Mouse (Mus musculus) erythroblast, embryonic 14.5 days (primary cell): ENCODE measurements around the gene Gorab. TPM values are rescaled to one million over a fixed set of nuclear protein-coding genes. Genes with fewer than 3 reads are reported as not detected.

Experiments
- H3K27me3 ChIP-seq: 2 replicates; pipeline ENCODE4 v1.6.1; 2012; ENCODE audit warnings: inconsistent platforms; ENCODE audit not compliant: control insufficient read depth
- H3K36me3 ChIP-seq: 2 replicates; pipeline ENCODE4 v1.6.1; 2012; ENCODE audit warnings: mild to moderate bottlenecking, inconsistent platforms; ENCODE audit not compliant: control insufficient read depth
- H3K4me1 ChIP-seq: 2 replicates; pipeline ENCODE4 v1.6.1; 2012; ENCODE audit warnings: inconsistent platforms; ENCODE audit not compliant: control insufficient read depth
- H3K4me3 ChIP-seq: replicated peaks from 2 replicates; pipeline ENCODE3; 2012; ENCODE audit warnings: moderate library complexity, mild to moderate bottlenecking, inconsistent platforms
- H3K9me3 ChIP-seq: 2 replicates; pipeline ENCODE4 v1.6.1; 2012; ENCODE audit warnings: low read length, inconsistent platforms, mixed read lengths; ENCODE audit not compliant: control insufficient read depth
- GATA1 ChIP-seq: IDR thresholded peaks from 2 replicates; pipeline ENCODE4 v1.6.1; 2012; ENCODE audit warnings: low read length, inconsistent platforms, mixed read lengths
- TAL1 ChIP-seq: IDR thresholded peaks from 3 replicates; pipeline ENCODE4 v1.6.1; 2012; ENCODE audit warnings: low read length, inconsistent platforms, mixed read lengths
- polyA plus RNA-seq: library from polyadenylated mRNA; stranded (reverse); fragments of >175 nt; gene quantifications from 2 replicates; pipeline ENCODE4 v1.2.3, GENCODE M21; 2012

The Gorab gene
- 0.03 TPM in 2 replicates for polyA plus RNA-seq

DNA sequence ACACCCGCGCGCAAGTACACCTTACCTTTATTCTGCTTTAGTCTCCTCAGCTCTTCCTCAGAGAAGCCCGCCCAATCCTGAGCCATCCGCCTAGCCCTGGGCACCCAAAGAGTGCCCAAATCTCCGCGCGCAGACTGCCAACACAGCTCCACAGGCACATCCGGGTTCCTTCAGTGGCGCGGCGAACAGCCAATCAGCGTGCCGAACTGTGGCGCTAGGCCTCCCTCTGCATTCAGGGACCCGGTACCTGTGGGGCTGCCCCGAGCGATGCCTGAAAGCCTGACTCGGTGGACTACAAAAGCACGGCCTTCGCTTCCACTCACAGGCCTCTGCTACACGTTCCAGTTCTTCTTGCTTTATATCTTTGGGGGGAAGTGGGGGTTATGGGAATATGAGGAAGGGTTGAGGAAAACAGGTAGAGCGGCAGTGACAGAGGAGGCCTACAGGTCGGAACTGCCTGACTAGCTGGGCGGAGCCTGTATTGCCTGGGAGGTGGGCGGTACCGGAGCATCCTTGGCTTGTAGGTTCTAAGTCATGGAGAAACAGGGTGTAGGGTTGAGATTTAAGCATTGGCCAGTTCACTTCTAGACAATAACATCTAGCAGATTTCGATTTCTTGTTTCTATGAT, at the start of gene Gorab:
Gene Gorab (minus strand): TSS at position 172 of the 629 bp plus-strand sequence.
- Histone ChIP-seq H3K9me3 (no peaks in the 10 kb centered on the region), H3K4me1 (peaks cover 19% of the 10 kb centered on the region), H3K36me3 (no peaks in the 10 kb centered on the region), H3K4me3 (peak within 1 kb of the TSS; percentile 75), H3K27me3 (no peaks in the 10 kb centered on the region)
- TF ChIP-seq TAL1 = no peak
- TF ChIP-seq GATA1 = no peak

- Histone ChIP-seq H3K36me3 (no peaks in the 10 kb centered on the region), H3K4me3 (no peak overlapping the region), H3K4me1 (no peaks in the 10 kb centered on the region), H3K9me3 (no peaks in the 10 kb centered on the region), H3K27me3 (no peaks in the 10 kb centered on the region)
- no peak for TF ChIP-seq TAL1
Measured at GRCm38 (mm10) chr1:163443832-163444231, 40.4 kb upstream of the Gorab start.

DNA sequence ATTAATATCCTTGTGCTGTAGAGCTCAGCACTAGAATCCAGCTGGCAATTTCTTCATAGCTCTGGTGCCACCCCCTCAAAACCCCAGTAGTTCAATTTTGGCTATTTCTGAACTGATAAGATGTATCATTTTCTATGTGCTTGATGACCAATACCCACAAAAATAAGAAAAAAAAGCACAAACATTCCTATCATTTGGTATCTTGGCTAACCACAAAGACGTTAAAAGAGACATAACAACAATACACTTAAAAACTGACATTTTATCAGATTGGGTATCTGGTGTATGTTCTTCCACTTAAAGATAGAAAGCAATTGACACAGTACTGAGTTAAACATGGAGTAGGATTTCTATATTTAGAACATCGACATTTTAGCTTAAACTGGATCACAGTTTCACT, 35.5 kb upstream of the Gorab start:
- Histone ChIP-seq H3K4me1 (no peaks in the 10 kb centered on the region), H3K36me3 (no peaks in the 10 kb centered on the region), H3K27me3 (no peaks in the 10 kb centered on the region), H3K9me3 (peaks cover 4% of the 10 kb centered on the region; the same call in 1 of the 2 replicates), H3K4me3 (no peak overlapping the region)
- TF ChIP-seq GATA1 (no peak), TAL1 (no peak)

GRCm38 (mm10) chr1:163423467-163424014, 20.1 kb upstream of the Gorab start:
- Histone ChIP-seq H3K9me3 (no peaks in the 10 kb centered on the region), H3K4me1 (no peaks in the 10 kb centered on the region), H3K36me3 (no peaks in the 10 kb centered on the region), H3K27me3 (no peaks in the 10 kb centered on the region), H3K4me3 (no peak overlapping the region)
- TF ChIP-seq TAL1 (no peak), GATA1 (no peak)

- no peaks in the 10 kb centered on the region for H3K4me1 ChIP-seq
- no peaks in the 10 kb centered on the region for H3K27me3 ChIP-seq
- TF ChIP-seq GATA1 = no peak
- TF ChIP-seq TAL1 = no peak
- H3K4me3 ChIP-seq = no peak overlapping the region
- H3K9me3 ChIP-seq = no peaks in the 10 kb centered on the region
- H3K36me3 ChIP-seq = no peaks in the 10 kb centered on the region
Measured at GRCm38 (mm10) chr1:163417191-163417590, 13.7 kb upstream of the Gorab start.

GRCm38 (mm10) chr1:163414200-163414599, 10.7 kb upstream of the Gorab start:
- TF ChIP-seq GATA1 = no peak
- TF ChIP-seq TAL1 = no peak
- Histone ChIP-seq H3K36me3 (no peaks in the 10 kb centered on the region), H3K4me1 (no peaks in the 10 kb centered on the region), H3K9me3 (no peaks in the 10 kb centered on the region), H3K27me3 (no peaks in the 10 kb centered on the region), H3K4me3 (no peak overlapping the region)

DNA sequence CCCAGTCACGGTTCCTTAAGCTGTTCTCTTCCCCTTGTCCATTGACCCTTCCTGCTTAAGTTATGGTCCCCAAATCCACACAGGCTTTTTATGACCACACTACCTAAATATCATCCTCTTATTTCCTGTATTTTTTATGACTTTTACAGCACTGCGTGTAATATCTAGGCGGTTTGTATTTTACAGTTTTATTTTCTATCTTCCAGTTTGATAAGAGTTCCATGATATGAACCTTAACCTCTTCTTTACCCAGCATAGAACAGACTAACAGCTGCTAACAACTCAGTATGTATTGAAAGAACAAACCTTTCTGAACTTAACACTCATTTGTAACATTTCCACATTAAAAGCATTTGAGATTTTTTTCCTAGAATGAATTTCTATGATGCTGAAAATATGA, 2.7 kb upstream of the Gorab start:
- H3K4me3 ChIP-seq = no peak overlapping the region
- H3K9me3 ChIP-seq = no peaks in the 10 kb centered on the region
- TF ChIP-seq GATA1 (no peak), TAL1 (no peak)
- H3K27me3 ChIP-seq = no peaks in the 10 kb centered on the region
- peaks cover 19% of the 10 kb centered on the region for H3K4me1 ChIP-seq
- H3K36me3 ChIP-seq = no peaks in the 10 kb centered on the region

- H3K4me3 ChIP-seq = no peak overlapping the region
- no peaks in the 10 kb centered on the region for H3K9me3 ChIP-seq
- H3K4me1 ChIP-seq = no peaks in the 10 kb centered on the region
- TF ChIP-seq GATA1 (no peak), TAL1 (no peak)
- no peaks in the 10 kb centered on the region for H3K27me3 ChIP-seq
- peaks cover 60% of the 10 kb centered on the region for H3K36me3 ChIP-seq
Measured at GRCm38 (mm10) chr1:163391321-163391720, 12.1 kb downstream of the Gorab start.

GRCm38 (mm10) chr1:163390044-163390443, 13.4 kb downstream of the Gorab start:
- H3K36me3 ChIP-seq = peaks cover 64% of the 10 kb centered on the region
- no peaks in the 10 kb centered on the region for H3K27me3 ChIP-seq
- no peak overlapping the region for H3K4me3 ChIP-seq
- H3K9me3 ChIP-seq = no peaks in the 10 kb centered on the region
- H3K4me1 ChIP-seq = no peaks in the 10 kb centered on the region
- TF ChIP-seq TAL1 (no peak), GATA1 (no peak)

- Histone ChIP-seq H3K9me3 (no peaks in the 10 kb centered on the region), H3K4me1 (no peaks in the 10 kb centered on the region), H3K36me3 (peaks cover 43% of the 10 kb centered on the region), H3K4me3 (no peak overlapping the region), H3K27me3 (no peaks in the 10 kb centered on the region)
- TF ChIP-seq TAL1 (no peak), GATA1 (no peak)
Measured at GRCm38 (mm10) chr1:163386196-163386595, 17.3 kb downstream of the Gorab start.
